Mouse (Mus musculus) ovary, postnatal 14 days (tissue): ENCODE measurements around the gene Ntrk3.

Experiments
- DNase-seq: peaks from one replicate; pipeline ENCODE4 v3.0.0; 2022; ENCODE audit warnings: low spot score

Ntrk3 gene

DNA sequence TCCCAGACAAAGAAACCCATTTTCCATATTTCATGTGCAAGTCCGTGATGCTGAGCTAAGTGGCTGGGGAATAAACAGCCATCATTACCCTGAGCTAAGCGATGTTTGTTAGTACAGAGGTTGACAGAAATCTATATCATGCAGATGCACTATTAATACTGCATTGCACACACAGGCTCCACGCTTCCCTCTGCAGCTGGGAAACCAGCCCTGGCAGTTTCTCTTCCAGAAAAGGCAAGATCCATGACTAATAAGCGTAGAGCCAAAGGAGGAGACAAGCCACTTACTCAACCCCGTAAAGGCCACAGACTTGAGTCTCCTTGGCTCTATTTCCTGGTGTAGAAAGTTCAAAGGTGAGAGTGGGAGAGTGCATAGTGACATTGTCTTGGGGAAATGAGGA is 390.3 kb downstream of the Ntrk3 start:
- DNase-seq = no peak

GRCm38 (mm10) chr7:78333422-78333821 is 404.4 kb downstream of the Ntrk3 start:
- DNase-seq = no peak

DNA sequence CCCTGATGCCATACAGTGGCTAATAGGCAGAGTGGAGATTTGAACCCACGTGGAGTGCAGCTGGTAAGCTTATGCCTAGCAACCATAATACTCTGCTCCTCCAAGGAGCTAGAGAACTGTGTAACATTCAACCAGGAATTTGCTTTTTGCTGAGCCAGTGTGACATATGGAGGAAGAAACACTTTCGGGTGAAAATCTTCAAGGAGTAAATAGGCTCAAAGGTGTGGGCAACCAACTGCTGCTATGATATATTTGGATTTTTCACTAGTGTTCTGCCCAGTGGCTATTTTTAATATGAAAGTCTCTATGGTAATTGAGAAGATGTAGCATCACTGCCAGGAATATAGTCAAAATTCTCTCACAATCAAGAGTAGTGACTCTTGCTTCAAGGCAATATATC is 409.5 kb downstream of the Ntrk3 start:
- DNase-seq = no peak

DNA sequence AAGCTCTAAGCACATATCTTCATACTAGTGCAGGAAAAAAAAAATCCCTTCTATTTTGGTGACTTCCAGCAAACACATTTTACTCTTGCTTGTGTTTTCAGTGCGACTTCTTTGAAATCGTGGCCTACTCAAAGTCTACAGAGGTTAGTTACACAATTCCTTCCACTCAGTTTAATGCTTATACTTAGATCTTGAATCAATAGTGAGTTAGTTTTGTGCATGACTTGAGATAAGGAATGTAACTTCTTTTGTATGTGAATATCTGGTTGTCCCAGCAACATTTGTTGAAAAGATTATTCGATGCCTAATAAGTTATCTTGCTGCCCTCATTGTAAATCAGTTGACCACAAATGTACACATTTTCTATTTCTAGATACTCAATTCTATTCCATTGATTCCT is 411.6 kb downstream of the Ntrk3 start:
- no peak for DNase-seq

DNA sequence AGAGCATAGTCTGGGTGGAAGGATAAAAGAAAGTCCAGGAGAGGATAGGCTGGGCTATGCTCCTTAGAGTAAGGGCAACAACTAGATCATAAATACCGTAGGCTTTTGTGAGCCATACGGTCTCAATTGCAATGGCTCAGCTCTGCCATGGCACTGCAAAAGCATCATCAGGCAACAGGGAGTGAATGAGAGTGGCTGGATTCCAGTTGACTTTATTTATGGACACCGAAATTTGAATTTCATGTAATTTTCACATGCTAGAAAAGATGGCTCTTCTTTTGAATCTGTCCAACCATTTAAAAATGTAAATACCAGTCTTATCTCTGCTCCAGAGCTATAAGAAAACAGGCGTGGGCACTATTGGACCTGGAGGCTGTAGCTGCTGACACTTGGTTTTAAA is 419.2 kb downstream of the Ntrk3 start:
- no peak for DNase-seq

GRCm38 (mm10) chr7:78305770-78306169 is 432.0 kb downstream of the Ntrk3 start:
- DNase-seq = no peak

DNA sequence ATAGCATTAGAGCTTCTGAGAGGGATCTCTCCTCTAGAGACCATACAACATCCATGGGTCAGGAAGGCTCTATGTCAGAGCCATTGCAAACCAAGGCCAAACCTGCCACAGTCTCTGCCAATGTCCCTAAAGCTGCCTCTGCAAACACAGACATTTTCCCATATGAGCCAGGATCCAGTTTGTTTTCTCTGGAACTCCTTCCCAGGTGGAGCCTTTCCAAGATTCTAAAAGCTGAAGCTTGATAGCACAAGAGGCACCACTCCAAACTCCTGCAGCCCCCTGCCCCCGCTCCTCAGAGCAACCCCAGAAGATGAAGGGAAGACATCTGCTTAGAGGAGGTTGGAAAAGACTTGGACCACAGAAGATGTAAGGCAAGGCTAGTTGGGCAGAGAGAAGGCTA is 432.8 kb downstream of the Ntrk3 start:
- no peak for DNase-seq

GRCm38 (mm10) chr7:78297290-78297689 is 440.5 kb downstream of the Ntrk3 start:
- no peak for DNase-seq

DNA sequence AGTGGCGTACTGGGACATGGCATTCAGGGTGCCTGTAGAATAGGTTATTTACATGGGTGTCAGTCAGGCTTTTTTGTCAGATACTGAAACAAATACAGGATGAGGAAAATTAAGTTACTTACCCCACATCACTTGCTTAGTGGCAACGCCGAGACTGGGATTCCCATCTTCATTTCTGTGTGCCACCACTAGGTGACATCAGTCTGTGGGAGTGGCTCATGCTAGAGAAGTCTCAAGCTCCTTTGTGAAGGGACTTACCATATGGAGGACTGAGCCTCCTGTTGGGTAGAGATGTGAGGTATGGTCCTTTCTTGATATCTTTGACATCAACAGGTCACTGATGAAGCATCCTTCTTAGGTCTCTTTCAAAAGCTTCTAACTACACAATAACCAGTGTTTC is 443.5 kb downstream of the Ntrk3 start:
- DNase-seq = no peak

DNA sequence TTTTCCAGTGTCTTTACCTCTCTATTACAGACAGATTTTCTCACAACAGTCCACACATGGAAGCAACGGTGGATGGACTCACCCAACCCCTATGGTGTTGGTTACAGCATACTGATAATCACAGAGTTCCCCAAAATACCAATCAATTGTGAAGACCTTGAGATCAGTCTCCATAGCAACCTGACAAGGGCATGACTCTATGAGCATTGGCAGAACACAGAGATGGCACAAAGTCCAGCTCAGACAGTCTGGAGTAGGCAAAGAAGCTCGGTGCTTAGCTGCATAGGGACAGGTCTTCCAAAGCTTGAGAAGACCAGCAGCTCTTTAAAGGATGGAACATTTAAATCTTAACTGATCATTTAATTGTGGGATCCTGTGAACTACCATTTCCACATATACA is 447.6 kb downstream of the Ntrk3 start:
- no peak for DNase-seq

DNA sequence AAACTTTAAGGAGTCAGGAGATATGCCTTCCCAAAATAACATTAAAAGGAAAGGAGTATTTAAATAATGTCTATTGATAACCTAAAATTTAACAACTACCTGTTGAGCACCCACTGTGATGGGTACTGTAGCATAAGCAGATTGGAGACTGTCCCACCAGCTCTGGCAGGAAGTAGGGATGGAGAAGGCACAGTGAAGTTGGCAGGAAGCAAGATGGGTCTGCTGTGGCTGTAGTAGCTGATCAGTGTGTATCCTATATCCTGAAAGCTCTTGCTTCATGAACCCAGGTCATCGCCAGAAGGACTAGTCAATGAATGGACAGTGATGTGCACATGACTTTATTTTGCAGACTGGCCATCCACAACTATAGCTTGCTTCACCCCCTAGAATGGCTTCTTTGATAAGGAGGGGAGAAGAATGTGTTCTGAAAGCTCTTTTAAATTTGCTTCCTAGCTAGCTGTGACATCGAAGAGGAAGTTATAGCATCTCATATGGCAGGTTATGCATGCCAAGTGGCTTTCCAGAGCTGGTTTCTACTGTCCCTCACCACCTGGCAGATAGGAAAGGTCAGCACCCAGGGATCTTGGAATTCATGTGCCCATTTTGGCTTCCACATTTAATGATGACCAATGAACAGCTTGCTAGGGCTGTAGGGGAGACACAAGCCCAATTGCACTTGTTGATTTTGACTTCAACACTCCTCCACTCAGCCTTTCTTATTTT is 451.1 kb downstream of the Ntrk3 start:
- DNase-seq = no peak

DNA sequence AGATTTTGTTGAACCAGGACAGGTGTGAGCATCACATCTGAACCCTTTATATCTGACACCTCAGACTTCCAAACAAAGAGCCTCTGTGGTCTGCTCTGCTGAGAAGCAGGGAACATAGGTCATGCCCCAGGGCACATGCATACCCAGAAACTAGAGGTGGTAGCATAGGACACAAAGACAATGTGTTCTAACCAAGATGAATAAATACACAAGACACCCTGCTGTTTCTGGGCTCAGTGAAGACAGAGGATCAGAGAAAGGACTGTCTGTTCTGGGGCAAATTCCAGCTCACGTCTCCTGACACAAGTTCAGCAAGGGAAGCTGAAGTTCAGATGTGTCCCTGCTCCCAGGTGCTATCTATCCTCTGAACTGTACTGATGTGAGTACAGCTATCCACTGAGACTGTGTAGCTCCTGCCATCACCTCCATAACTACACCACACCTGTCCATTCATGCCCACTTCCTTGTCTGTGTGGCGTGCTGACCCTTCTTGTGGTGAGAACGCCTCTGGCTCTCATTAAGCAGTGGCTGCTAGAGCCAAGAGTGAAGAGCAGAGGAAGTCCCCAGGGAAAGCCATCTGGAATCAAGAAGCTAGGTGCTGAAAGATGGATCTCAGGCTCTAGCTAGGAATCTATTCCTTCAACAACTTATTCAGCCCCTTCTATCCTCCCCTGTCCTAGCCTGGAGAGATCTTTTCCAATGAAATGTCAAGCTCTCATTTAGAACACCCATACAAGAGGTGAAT is 468.1 kb downstream of the Ntrk3 start:
- no peak for DNase-seq

DNA sequence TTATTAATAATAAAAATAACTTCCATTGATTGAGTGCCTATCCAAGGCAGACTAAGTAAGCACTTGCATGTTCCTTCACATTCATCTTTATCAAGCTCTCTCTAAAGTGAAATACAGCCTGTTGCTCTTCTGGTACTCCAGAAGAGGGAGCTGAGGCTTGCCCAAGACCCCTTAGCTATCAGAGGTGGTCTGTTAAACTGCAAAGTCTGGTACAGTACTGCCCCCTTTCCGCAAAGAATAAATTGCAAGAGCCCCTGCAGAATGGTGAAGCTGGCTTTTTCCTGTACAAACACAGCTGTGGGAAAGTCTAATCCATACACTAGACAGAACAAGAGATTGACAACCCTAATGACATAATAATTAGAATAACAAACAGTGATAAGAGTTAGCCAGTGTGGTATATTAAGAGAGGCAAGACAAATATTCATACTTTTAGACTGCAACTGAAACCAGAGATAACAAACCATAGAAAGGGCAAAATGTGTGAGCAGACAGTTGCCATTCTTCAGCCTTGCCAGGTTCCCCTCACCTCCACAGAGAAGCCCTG is 470.3 kb downstream of the Ntrk3 start:
- DNase-seq = no peak

GRCm38 (mm10) chr7:78264432-78265002 is 473.3 kb downstream of the Ntrk3 start:
- DNase-seq = peak; percentile 15

DNA sequence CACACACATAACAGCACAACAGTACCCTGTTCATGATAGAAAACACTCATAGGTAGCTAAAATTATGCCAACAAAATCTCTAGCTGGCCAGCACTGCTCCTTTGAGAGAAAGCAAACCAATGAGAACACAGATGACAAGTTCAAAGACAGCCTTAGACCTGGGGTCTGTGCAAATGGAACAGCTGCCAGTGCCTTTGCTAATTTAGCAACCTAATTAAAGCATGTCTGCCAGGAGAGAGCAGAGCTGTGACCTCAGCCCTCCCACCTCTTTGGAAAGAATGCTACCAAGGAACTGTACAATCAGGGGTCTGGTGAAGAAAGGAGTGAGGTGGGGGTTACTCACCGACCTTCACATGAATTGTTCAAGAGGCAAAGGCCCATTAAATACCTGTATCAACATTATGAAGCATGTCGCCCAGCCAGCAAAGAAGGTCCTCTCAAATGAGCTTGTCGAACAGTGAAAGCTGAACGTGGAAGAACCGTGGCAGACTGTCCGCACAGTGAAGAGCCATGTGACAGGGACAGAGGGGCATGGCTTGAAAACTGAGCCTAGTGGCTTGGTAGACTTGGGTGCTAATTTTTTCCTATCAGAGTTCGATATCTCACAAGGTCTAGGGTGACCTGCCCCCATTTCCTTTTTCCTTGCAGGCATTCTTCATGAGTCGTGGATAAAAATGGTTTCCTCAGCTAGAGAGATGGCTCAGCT is 476.2 kb downstream of the Ntrk3 start:
- no peak for DNase-seq

GRCm38 (mm10) chr7:78258151-78258550 is 479.7 kb downstream of the Ntrk3 start:
- no peak for DNase-seq

DNA sequence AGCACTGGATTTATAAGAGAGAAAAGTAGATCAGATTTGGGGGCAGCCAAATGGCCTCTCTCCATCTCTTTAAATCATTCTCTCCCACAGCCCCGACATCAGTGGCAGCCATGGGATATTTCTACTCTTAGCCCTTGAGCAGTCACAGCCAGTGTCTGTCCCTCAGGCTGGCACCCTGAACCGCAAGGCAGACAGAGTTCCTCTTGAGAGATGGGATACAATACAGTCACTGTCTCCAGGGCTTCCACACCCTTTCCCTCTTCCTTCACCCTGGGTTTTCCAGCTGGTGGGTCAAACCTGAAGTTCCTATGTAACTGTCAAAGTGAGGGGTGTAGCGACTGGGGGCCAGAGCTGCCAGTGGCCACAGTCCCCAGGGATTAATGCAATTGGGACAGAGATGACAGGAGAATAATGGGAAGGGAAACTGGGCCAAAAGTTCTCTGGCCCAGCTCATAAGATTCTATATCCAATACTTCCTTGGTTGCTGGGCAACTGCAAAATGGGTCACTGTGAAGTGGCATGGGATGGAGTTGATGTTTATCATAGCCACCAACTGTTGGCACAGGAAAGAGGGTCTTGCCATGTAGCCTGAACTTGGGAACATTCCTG is 483.9 kb downstream of the Ntrk3 start:
- no peak for DNase-seq

GRCm38 (mm10) chr7:78248119-78248642 is 489.6 kb downstream of the Ntrk3 start:
- no peak for DNase-seq

- no peak for DNase-seq
These were observed 498.8 kb downstream of the Ntrk3 start for GRCm38 (mm10) chr7:78239012-78239411.

DNA sequence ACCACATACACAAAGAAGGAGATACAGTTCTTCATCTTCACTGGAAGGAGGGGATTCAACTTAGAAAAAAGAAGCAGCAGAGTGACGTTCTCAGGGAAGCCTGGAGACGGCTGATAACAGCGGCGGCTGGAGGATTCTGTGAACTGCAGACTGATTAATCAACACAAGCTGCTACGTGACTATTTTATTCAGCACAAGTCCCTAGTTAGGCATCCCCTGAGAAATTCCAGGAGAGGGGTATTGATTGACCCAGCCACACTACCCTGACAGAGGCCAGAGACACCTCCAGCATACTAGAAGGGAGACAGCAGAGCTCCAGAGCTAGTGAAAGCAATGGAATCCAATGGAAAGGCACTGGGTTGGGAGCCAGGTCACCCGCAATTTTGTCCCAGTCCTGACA is 516.1 kb downstream of the Ntrk3 start:
- DNase-seq = no peak

DNA sequence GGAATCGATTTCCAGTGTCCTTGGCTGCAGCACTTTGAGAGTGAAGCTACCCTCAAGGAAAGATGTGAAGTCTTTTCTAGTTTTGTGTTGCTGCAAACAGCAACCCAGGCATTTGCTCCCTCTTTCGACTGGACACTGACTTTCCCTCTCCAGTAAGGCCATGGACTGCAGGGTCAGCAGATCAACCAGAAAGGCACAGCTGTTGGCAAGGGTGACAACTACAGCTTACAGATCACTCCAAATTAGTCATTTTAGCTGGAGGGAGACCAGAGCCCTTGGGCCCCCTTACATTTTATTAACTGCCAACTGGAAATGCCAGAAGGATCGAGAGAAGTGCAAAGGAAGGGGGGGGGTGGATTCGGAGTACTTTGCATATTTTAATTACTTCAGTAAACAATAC is 516.9 kb downstream of the Ntrk3 start:
- no peak for DNase-seq
